Mouse (Mus musculus) telencephalon, adult 2 months (tissue): ENCODE measurements around the gene Rps2.
A peak's percentile ranks its signal among the peaks of the same experiment; 100 is the strongest.
"Not testable (repeated sequence)": the region's sequence is repeated elsewhere in the genome, so short reads cannot be mapped to it uniquely, and the experiment has no call there.

Experiments used
- DNase-seq: peaks from one replicate; pipeline ENCODE4 v3.0.0-alpha.2; 2011; ENCODE audit warnings: low read depth, low spot score

The Rps2 gene

DNA sequence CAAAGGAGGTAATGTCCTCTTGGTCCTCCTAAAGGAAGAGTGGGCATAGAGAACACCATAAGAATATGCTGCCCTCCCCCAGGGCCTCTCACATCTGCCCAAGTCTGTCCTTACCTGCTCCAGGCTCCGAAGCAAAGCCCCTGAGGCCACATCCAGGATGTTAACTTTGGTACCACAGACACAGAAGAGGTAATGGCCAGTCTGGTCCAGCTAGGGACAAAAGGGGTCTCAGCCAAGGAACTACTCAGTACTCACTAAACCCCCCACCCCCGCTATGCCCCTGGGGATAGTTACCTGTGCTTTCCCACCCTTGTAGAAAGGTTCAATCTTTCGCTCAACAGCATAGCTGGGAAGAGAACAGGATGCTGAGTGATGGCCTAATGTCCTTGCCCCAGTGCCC, 12.1 kb upstream of the Rps2 start:
- no peak for DNase-seq

GRCm38 (mm10) chr17:24706982-24707800, 10.7 kb upstream of the Rps2 start, which contains the start of gene Tbl3:
TSS of gene Tbl3 (minus strand) at chr17:24707660.
- DNase-seq = peak; percentile 91

- DNase-seq = no peak
Measured at GRCm38 (mm10) chr17:24707801-24708425, 10.0 kb upstream of the Rps2 start.

DNA sequence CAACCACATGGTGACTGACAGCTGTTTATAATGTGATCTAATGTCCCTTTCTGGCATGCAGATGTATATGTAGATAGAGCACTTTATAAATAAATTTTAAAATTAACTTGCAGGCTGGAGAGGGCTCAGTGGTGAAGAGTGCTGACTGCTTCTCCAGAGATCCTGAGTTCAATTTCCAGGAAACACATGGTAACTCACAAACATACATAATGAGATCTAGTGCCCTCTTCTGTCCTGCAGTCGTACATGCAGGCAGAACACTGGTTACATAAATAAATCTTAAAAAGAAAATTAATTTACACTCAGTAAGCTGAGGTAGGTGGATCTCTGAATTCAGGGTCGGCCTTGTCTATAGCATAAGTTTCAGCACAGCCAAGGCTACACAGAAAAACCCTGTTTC, 9.3 kb upstream of the Rps2 start:
- no peak for DNase-seq

- DNase-seq = no peak
Measured at GRCm38 (mm10) chr17:24715556-24715955, 2.4 kb upstream of the Rps2 start.

DNA sequence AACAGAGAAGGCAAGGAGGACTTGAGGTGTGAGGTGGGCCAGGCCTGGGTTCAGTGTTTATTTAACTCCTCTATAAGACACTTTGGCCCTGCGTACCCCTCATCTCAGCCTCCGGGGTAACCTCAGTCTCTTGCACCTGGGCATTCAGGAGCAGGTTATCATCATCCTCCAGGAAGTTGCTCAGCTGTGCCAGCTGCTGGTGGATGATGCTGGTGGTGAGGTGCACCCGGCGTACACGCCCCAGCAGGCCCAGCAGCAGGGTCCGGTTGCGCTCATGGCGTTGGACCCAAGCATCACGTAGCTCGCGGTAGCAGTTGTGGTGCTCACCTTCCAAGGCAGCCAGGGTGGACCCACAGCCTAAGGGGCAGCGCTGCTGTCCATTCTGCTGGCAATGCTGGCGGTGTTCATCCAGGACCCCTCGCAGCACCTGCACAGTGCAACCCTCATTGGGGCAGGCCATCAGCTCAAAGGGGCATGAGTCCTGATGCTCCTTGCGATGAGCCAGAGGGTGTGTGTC, 1.7 kb upstream of the Rps2 start:
- no peak for DNase-seq

DNA sequence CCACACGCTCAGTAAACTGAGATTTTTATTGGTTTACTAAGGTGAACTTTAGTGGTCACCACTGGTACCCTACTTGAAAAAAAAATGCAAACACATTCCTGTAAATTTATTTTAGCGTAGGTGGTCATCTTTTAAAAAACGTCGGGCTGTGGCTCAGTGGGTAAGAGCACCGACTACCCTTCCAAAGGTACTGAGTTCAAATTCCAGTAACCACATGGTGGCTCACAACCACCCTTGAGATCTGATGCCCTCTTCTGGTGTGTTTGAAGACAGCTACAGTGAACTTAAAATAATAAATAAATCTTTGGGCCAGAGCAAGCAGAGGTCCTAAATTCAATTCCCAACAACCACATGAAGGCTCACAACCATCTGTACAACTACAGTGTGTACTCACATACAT, 1.0 kb downstream of the Rps2 start:
- DNase-seq = not testable (repeated sequence)

GRCm38 (mm10) chr17:24719494-24720222, 1.7 kb downstream of the Rps2 start:
- peak; percentile 99 for DNase-seq

DNA sequence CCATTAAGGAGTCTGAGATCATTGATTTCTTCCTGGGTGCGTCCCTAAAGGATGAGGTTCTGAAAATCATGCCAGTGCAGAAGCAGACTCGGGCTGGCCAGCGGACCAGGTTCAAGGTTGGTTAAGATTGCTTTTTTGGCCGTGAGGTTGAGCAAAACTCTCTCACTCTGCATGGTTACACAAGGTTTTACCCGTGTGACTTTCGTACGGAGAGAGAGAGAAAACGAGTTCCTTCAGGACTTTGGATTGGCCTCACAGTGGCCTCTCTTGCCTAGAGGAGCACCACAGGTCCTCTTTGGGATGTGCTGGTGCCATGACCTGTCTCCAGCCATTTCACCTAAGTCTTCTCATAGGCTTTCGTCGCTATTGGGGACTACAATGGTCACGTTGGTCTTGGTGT, 2.7 kb downstream of the Rps2 start:
- not testable (repeated sequence) for DNase-seq

- not testable (repeated sequence) for DNase-seq
Measured at GRCm38 (mm10) chr17:24721383-24721955, 3.6 kb downstream of the Rps2 start.

DNA sequence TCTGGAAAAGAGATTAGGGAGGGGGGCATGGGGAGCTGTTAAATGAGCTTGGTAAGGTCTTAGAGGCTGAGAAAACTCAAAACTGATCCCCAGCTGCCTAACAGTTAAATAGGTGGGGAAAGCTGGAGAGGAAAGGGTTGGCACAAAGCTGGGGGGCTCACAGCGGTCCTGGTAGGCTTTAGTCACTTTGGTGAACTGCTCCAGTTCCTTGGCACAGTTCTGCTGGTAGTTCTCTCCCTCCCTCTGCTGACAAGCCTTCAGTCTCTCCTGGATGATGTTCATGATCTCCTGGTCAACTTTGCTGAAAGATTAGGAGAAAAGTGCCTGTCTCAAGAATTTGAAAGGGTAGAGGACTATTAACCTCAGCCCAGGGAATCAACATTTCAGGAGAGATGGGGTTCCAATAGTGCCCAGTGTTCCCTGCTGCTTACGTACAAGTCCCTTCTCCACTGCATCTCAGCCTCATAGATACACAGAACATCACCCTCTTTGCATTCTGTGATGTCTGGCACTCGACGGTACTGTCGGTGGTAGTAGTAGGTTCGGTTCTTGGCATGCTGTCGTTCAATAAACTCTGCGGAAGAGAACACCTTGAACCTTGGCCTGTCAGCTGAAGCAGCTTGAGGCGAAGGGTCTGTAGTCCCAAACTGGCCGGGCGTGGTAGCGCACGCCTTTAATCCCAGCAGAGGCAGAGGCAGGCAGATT, 4.5 kb downstream of the Rps2 start:
- no peak for DNase-seq

DNA sequence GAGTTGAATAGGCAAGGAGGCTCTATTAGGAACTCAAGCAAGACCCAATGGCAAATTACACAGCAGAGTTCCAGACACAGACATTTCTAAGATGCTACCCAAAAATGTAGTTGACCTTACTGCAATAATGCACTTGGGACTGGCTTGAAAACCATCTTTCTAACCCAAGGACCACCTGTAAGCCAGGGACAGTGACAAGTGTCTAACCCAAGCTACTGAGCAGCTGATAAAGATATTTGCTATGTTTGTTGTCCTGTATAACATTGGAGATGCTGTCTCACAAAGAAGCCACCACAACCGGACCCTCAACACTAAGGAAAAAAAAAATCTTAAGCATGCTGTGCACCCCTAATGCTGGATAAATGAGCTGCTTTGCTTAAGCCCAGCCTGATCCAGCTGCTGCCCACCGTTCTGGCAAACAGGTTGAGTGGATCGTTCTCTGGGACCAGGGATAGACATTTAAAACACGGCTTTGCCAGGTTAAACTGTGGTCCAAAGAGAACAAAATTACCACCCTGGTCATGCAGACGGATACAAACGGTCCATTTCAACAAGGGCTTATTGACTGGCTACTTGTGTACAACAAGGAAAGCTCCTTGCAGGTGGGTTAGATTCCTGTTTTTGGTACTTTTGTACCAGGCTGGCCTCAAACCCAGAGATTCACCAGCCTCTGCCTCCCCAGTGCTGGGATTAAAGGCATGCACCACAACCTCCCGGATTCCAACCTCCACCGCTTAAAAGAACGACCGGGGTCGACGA, 5.4 kb downstream of the Rps2 start:
- no peak for DNase-seq

GRCm38 (mm10) chr17:24723881-24724180, 5.9 kb downstream of the Rps2 start:
- DNase-seq = no peak

- peak; percentile 81 for DNase-seq
Measured at GRCm38 (mm10) chr17:24724184-24724583, 6.3 kb downstream of the Rps2 start, which contains the start of gene Ndufb10. TSS of gene Ndufb10 (minus strand) at chr17:24724478.

GRCm38 (mm10) chr17:24725637-24726390, 7.9 kb downstream of the Rps2 start:
- DNase-seq = no peak

- no peak for DNase-seq
Measured at GRCm38 (mm10) chr17:24727618-24728017, 9.7 kb downstream of the Rps2 start, which contains the start of gene Rpl3l. TSS of gene Rpl3l (plus strand) at chr17:24727820.

- DNase-seq = no peak
Measured at GRCm38 (mm10) chr17:24728184-24728583, 10.3 kb downstream of the Rps2 start.

DNA sequence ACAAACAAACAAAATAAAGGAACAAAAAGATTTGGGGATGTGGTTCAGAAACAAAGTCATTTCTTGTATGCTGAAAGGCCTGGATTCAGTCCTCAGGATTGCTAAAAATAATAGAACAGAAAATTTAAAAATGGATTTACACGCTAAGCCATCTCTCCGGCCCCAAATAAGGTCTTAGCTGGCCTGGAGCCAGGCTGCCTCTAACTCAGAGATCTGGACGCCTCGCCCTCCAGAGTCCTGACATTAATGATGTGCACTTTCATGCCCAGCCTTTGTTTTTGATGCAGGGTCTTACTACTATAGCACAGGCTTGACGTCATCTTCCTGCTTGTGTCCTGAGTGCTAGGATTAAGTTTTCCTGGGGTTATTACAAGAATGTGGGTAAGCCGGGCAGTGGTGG, 11.2 kb downstream of the Rps2 start:
- DNase-seq = no peak

GRCm38 (mm10) chr17:24730787-24731186, 12.9 kb downstream of the Rps2 start:
- no peak for DNase-seq
